Mouse (Mus musculus) myocyte (in vitro differentiated cells): ENCODE measurements around the gene Dgke. TPM values are rescaled to one million over a fixed set of nuclear protein-coding genes. Genes with fewer than 3 reads are reported as not detected.

Experiments used
- H3K27me3 ChIP-seq: one replicate; pipeline ENCODE4 v1.6.1; 2011; ENCODE audit not compliant: control insufficient read depth, insufficient read depth, insufficient read length
- H3K36me3 ChIP-seq: one replicate; pipeline ENCODE4 v1.6.1; 2011; ENCODE audit not compliant: control insufficient read depth, insufficient read depth
- H3K4me2 ChIP-seq: one replicate; pipeline ENCODE4 v1.6.1; 2011; ENCODE audit warnings: low read depth, control low read depth
- H3K4me3 ChIP-seq: one replicate; pipeline ENCODE4 v1.5.1; 2011; ENCODE audit warnings: mild to moderate bottlenecking, control low read depth, moderate library complexity
- H3K79me2 ChIP-seq: one replicate; pipeline ENCODE4 v1.6.1; 2011; ENCODE audit not compliant: control insufficient read depth, insufficient read depth
- H3ac ChIP-seq: one replicate; pipeline ENCODE4 v1.6.1; 2011; ENCODE audit not compliant: control insufficient read depth, insufficient read length
- CEBPB ChIP-seq: IDR thresholded peaks from 2 replicates; pipeline ENCODE4 v1.6.1; 2011; ENCODE audit warnings: mild to moderate bottlenecking, moderate library complexity; ENCODE audit not compliant: poor library complexity, insufficient read depth, severe bottlenecking
- E2F4 ChIP-seq: IDR thresholded peaks from one replicate; pipeline ENCODE4 v1.6.1; 2011; ENCODE audit warnings: mild to moderate bottlenecking, control low read depth, moderate library complexity; ENCODE audit not compliant: insufficient read depth
- MAX ChIP-seq: IDR thresholded peaks from one replicate; pipeline ENCODE4 v1.6.1; 2011; ENCODE audit warnings: low read depth, mild to moderate bottlenecking, control low read depth
- MYOD1 ChIP-seq, 3 experiments: IDR thresholded peaks; one replicate each; pipeline ENCODE4 v1.6.1; 2011; ENCODE audit warnings: control low read depth in 2 of 3, low read depth in 2 of 3, mild to moderate bottlenecking in 2 of 3, moderate library complexity in 1 of 3; ENCODE audit not compliant: insufficient read length in 2 of 3, control insufficient read depth in 1 of 3
- MYOG ChIP-seq, 3 experiments: IDR thresholded peaks; one replicate each; pipeline ENCODE4 v1.6.1; 2011; ENCODE audit warnings: control low read depth in 2 of 3, low read depth in 2 of 3, mild to moderate bottlenecking in 2 of 3; ENCODE audit not compliant: insufficient read length in 2 of 3, control insufficient read depth in 1 of 3, insufficient read depth in 1 of 3
- POLR2A ChIP-seq: IDR thresholded peaks from one replicate; pipeline ENCODE4 v1.6.1; 2011; ENCODE audit warnings: low read depth, mild to moderate bottlenecking, control low read depth, moderate library complexity; ENCODE audit not compliant: insufficient read length
- POLR2AphosphoS2 ChIP-seq: IDR thresholded peaks from one replicate; pipeline ENCODE4 v1.6.1; 2011; ENCODE audit warnings: low read depth, control low read depth; ENCODE audit not compliant: insufficient read length
- REST ChIP-seq: IDR thresholded peaks from one replicate; pipeline ENCODE4 v1.6.1; 2011; ENCODE audit warnings: mild to moderate bottlenecking, control low read depth, moderate library complexity; ENCODE audit not compliant: insufficient read depth, insufficient read length
- SRF ChIP-seq: IDR thresholded peaks from one replicate; pipeline ENCODE4 v1.6.1; 2011; ENCODE audit warnings: low read depth; ENCODE audit not compliant: control insufficient read depth, insufficient read length
- TCF12 ChIP-seq: IDR thresholded peaks from one replicate; pipeline ENCODE4 v1.6.1; 2011; ENCODE audit warnings: mild to moderate bottlenecking, control low read depth; ENCODE audit not compliant: poor library complexity, insufficient read depth, severe bottlenecking
- TCF3 ChIP-seq: IDR thresholded peaks from one replicate; pipeline ENCODE4 v1.6.1; 2011; ENCODE audit warnings: low read depth, control low read depth; ENCODE audit not compliant: insufficient read length
- USF1 ChIP-seq: IDR thresholded peaks from one replicate; pipeline ENCODE4 v1.6.1; 2011; ENCODE audit warnings: low read depth, mild to moderate bottlenecking, control low read depth, moderate library complexity
- polyA plus RNA-seq: library from polyadenylated mRNA; unstranded; fragments of >200 nt; fragmentation: generic; extraction: Trizol; gene quantifications from one replicate; pipeline ENCODE4 v1.2.1, GENCODE M21; 2012; ENCODE audit warnings: missing spikeins

The Dgke gene
- polyA plus RNA-seq, 1 experiment, result 1.5 TPM

DNA sequence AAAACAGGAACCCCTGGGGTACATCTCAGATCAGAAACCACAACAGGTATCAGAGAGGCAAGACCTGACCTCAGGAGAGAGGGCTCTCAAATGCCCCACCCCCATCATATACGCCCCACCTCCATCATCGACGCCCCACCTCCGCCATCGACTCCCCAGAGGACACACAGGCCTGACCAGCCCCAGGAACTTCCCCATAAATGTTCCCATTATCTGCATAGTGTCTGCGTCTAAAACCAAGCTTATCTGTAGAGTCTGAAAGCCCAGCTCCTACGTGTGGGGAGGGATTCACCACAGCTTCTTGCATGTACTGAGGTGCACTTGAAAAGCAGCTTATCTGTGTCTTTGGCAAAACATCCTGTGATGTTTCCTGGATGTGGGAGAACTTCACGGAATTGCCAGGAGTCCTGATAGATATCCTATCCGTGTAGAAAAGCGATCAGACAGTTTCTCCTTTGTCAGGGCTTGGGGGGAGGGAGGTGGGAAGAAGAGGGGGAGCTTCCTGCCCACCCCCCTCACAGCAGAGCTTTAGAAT is 37.7 kb downstream of the Dgke start:
- Histone ChIP-seq H3K36me3 (no peaks in the 10 kb centered on the region), H3K4me2 (no peak overlapping the region), H3K79me2 (no peaks in the 10 kb centered on the region), H3ac (no peak overlapping the region), H3K27me3 (no peaks in the 10 kb centered on the region), H3K4me3 (no peak overlapping the region)
- no peak for TF ChIP-seq REST
- no peak for TF ChIP-seq TCF12
- no peak for TF ChIP-seq TCF3
- no peak for TF ChIP-seq MAX
- TF ChIP-seq CEBPB, result no peak
- TF ChIP-seq SRF, result no peak
- no peak for TF ChIP-seq MYOD1 (IDR thresholded peaks at IDR 0.05; ENCODE audit: control insufficient read depth in 1 of 3, insufficient read length in 2 of 3, low read depth in 2 of 3)
- no peak for TF ChIP-seq POLR2A
- TF ChIP-seq E2F4, result no peak
- TF ChIP-seq USF1, result no peak
- TF ChIP-seq POLR2AphosphoS2, result no peak
- TF ChIP-seq MYOG (IDR thresholded peaks at IDR 0.05; ENCODE audit: control insufficient read depth in 1 of 3, insufficient read depth in 1 of 3, insufficient read length in 2 of 3, low read depth in 2 of 3), result no peak

DNA sequence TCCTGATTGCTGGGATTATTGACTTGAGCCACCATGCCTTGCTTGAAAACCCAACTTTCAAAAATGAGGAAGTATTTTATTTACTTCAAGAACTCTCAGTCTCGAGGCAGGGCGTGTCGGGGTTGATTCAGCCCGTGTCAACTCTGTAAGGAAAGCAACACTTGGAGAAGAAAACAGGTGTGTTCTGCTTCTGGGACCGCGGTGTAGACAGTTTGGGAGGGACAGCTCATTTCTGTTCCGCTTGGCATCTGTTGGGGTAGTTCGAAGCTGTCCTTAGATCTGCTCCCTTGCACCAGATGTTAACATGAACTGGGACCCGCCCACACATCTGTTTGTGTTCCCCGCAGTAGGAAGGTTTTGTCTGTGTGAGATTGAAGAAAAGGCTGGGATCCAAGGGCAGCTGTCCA is 38.7 kb downstream of the Dgke start:
- TF ChIP-seq TCF3 (no peak), POLR2AphosphoS2 (no peak), CEBPB (no peak), MYOG (IDR thresholded peaks at IDR 0.05; ENCODE audit: control insufficient read depth in 1 of 3, insufficient read depth in 1 of 3, insufficient read length in 2 of 3, low read depth in 2 of 3) (peak in 1 of 3 experiments; percentile 33), REST (no peak), MYOD1 (IDR thresholded peaks at IDR 0.05; ENCODE audit: control insufficient read depth in 1 of 3, insufficient read length in 2 of 3, low read depth in 2 of 3) (peak in 2 of 3 experiments; percentile 41 to 50)
- no peak overlapping the region for H3K4me3 ChIP-seq
- H3K36me3 ChIP-seq, result no peaks in the 10 kb centered on the region
- no peaks in the 10 kb centered on the region for H3K79me2 ChIP-seq
- no peak overlapping the region for H3ac ChIP-seq
- no peak overlapping the region for H3K4me2 ChIP-seq
- H3K27me3 ChIP-seq, result no peaks in the 10 kb centered on the region

DNA sequence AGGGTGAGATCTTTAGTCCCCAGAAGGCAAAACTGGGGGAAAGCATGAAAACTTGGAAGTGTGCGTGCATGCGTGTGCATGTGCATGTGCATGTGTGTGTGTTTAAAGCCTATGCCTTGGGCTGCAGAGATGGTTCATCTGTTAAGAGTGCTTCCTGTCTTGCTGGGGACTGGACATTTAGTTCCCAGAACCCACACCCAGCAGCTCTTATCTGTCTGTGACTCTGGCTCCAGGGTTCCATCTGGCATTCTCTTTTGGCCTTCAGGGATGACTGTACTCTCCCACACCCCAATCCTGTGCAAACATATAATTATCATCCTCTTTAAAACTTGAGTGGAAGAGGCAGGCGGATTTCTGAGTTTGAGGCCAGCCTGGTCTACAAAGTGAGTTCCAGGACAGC is 40.5 kb downstream of the Dgke start:
- TF ChIP-seq TCF12 (no peak), MAX (no peak), E2F4 (no peak), POLR2AphosphoS2 (no peak), CEBPB (no peak), POLR2A (no peak), TCF3 (no peak), USF1 (no peak), MYOG (IDR thresholded peaks at IDR 0.05; ENCODE audit: control insufficient read depth in 1 of 3, insufficient read depth in 1 of 3, insufficient read length in 2 of 3, low read depth in 2 of 3) (no peak), REST (no peak), SRF (no peak), MYOD1 (IDR thresholded peaks at IDR 0.05; ENCODE audit: control insufficient read depth in 1 of 3, insufficient read length in 2 of 3, low read depth in 2 of 3) (no peak)
- no peak overlapping the region for H3K4me3 ChIP-seq
- H3K36me3 ChIP-seq, result no peaks in the 10 kb centered on the region
- no peaks in the 10 kb centered on the region for H3K27me3 ChIP-seq
- no peak overlapping the region for H3K4me2 ChIP-seq
- no peak overlapping the region for H3ac ChIP-seq
- no peaks in the 10 kb centered on the region for H3K79me2 ChIP-seq

GRCm38 (mm10) chr11:89025603-89026002 is 41.0 kb downstream of the Dgke start:
- Histone ChIP-seq H3ac (no peak overlapping the region), H3K4me3 (no peak overlapping the region), H3K36me3 (no peaks in the 10 kb centered on the region), H3K4me2 (peak overlapping the region; percentile 54), H3K27me3 (no peaks in the 10 kb centered on the region), H3K79me2 (no peaks in the 10 kb centered on the region)
- TF ChIP-seq USF1 (no peak), MAX (no peak), POLR2A (no peak), TCF3 (peak; percentile 24), POLR2AphosphoS2 (no peak), TCF12 (no peak), E2F4 (no peak), SRF (no peak), CEBPB (no peak), MYOD1 (IDR thresholded peaks at IDR 0.05; ENCODE audit: control insufficient read depth in 1 of 3, insufficient read length in 2 of 3, low read depth in 2 of 3) (peak; percentile 20 to 90 (median 90)), MYOG (IDR thresholded peaks at IDR 0.05; ENCODE audit: control insufficient read depth in 1 of 3, insufficient read depth in 1 of 3, insufficient read length in 2 of 3, low read depth in 2 of 3) (peak; percentile 40 to 86 (median 53))
